Mouse (Mus musculus) E14TG2a.4 (cell line): Measurements from ENCODE around the gene Lax1.
"Not testable (repeated sequence)": the region's sequence is repeated elsewhere in the genome, so short reads cannot be mapped to it uniquely, and the experiment has no call there.

Source experiments
- H3K27me3 ChIP-seq: 2 replicates; pipeline ENCODE4 v1.6.1; 2014; ENCODE audit warnings: low read length, control low read depth; ENCODE audit not compliant: insufficient read depth
- H3K36me3 ChIP-seq: 2 replicates; pipeline ENCODE4 v1.6.1; 2014; ENCODE audit warnings: low read length, control low read depth; ENCODE audit not compliant: insufficient read depth
- H3K4me1 ChIP-seq: replicated peaks from 2 replicates; pipeline ENCODE4 v1.6.1; 2014; ENCODE audit warnings: low read depth, low read length, control low read depth
- H3K4me3 ChIP-seq: replicated peaks from 2 replicates; pipeline ENCODE4 v1.5.1; 2014; ENCODE audit warnings: mild to moderate bottlenecking, low read length
- H3K9me3 ChIP-seq: 2 replicates; pipeline ENCODE4 v1.6.1; 2014; ENCODE audit warnings: low read length, control low read depth
- CTCF ChIP-seq: conservative IDR thresholded peaks from 2 replicates; pipeline ENCODE4 v1.5.1; 2014; ENCODE audit warnings: low read length
- NANOG ChIP-seq: IDR thresholded peaks from 2 replicates; pipeline ENCODE4 v1.6.1; 2014; ENCODE audit warnings: borderline replicate concordance, low read length, mixed read lengths
- POU5F1 ChIP-seq: IDR thresholded peaks from 2 replicates; pipeline ENCODE4 v1.6.1; 2014; ENCODE audit warnings: low read length, borderline replicate concordance

Gene Lax1

DNA sequence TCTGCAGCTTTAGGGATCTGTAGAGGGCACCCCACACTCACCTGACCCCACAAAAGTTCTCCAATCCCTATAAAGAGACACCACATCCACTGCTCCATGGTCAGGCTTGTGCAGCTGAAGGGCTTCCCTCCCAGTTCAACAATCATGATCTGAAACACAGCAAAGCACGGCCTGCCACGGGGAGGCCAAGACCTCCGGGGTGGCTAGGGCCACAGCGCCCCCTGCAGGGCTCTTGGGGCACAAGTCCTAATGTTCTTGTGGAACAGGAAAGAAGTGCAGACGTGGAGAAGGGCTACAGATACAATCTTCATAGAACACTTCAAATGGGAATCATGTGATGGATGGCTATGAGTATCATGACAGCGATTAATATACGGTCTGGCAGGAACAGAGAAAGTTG is 26.6 kb upstream of the Lax1 start:
- Histone ChIP-seq H3K9me3 (no peaks in the 10 kb centered on the region), H3K36me3 (0 out of 2 replicates have a peak, but pooled peaks cover 7% of the 10 kb centered on the region), H3K4me1 (peaks cover 25% of the 10 kb centered on the region), H3K4me3 (no peak overlapping the region), H3K27me3 (no peaks in the 10 kb centered on the region)
- TF ChIP-seq NANOG (no peak), POU5F1 (no peak), CTCF (peak; percentile 85)

GRCm38 (mm10) chr1:133715191-133715590 is 25.3 kb upstream of the Lax1 start:
- Histone ChIP-seq H3K36me3 (0 out of 2 replicates have a peak, but pooled peaks cover 7% of the 10 kb centered on the region), H3K4me1 (peaks cover 36% of the 10 kb centered on the region), H3K4me3 (no peak overlapping the region), H3K27me3 (no peaks in the 10 kb centered on the region), H3K9me3 (no peaks in the 10 kb centered on the region)
- TF ChIP-seq POU5F1 (no peak), NANOG (no peak), CTCF (no peak)

GRCm38 (mm10) chr1:133713009-133713370 is 23.1 kb upstream of the Lax1 start:
- Histone ChIP-seq H3K9me3 (no peaks in the 10 kb centered on the region), H3K4me1 (peaks cover 49% of the 10 kb centered on the region), H3K36me3 (0 out of 2 replicates have a peak, but pooled peaks cover 7% of the 10 kb centered on the region), H3K4me3 (no peak overlapping the region), H3K27me3 (no peaks in the 10 kb centered on the region)
- TF ChIP-seq CTCF (no peak), NANOG (no peak), POU5F1 (no peak)

GRCm38 (mm10) chr1:133712288-133713008 is 22.5 kb upstream of the Lax1 start:
- H3K36me3 ChIP-seq, result 0 out of 2 replicates have a peak, but pooled peaks cover 7% of the 10 kb centered on the region
- H3K4me1 ChIP-seq, result peaks cover 53% of the 10 kb centered on the region
- no peaks in the 10 kb centered on the region for H3K9me3 ChIP-seq
- H3K4me3 ChIP-seq, result no peak overlapping the region
- no peaks in the 10 kb centered on the region for H3K27me3 ChIP-seq
- TF ChIP-seq CTCF (peak; percentile 23), POU5F1 (no peak)

GRCm38 (mm10) chr1:133711376-133711775 is 21.5 kb upstream of the Lax1 start:
- Histone ChIP-seq H3K27me3 (no peaks in the 10 kb centered on the region), H3K36me3 (0 out of 2 replicates have a peak, but pooled peaks cover 7% of the 10 kb centered on the region), H3K4me1 (peaks cover 53% of the 10 kb centered on the region), H3K9me3 (no peaks in the 10 kb centered on the region), H3K4me3 (no peak overlapping the region)
- TF ChIP-seq CTCF (no peak), NANOG (no peak), POU5F1 (no peak)

DNA sequence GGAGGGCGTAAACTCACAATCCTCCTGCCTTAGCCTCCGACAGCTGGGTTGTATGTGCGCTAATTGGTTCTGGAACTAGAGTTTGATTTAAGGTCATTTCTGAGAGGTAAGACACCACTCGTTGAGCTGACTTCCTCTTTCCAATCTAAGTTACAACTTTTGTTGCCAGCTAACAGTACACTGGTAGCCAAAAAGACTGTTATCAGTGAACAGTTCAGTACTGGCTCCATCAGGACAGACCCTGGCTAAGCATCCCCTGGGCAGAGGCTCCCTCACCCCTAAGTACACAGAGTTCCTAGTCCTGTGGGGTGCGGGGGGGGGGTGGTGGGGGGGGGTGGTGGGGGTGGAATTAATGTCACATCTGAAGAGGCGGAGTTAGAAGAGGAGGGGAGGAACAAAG is 21.0 kb upstream of the Lax1 start:
- Histone ChIP-seq H3K27me3 (no peaks in the 10 kb centered on the region), H3K4me3 (no peak overlapping the region; the same call in 1 of the 2 replicates), H3K36me3 (0 out of 2 replicates have a peak, but pooled peaks cover 7% of the 10 kb centered on the region), H3K4me1 (peaks cover 53% of the 10 kb centered on the region), H3K9me3 (no peaks in the 10 kb centered on the region)
- TF ChIP-seq CTCF, result no peak
- TF ChIP-seq POU5F1, result no peak
- no peak for TF ChIP-seq NANOG

DNA sequence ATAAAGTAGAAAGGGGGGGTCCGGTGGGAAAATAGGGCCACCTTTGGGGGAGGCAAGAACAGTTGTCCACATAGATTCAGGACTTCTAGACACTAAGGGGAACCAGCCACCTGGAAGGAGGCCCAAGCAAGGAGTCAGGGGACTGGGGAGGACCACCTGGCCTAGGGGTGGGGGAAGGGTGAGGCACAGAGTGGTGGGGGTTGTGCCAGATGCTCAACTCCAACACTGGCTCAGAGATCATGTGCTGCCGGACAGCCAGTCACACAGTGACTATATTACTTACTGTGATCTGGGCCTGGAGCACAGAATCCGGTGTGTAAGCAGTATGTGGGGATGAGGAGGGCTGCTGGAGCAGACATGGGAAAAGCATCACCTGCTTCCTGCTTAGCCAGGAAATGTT is 19.4 kb upstream of the Lax1 start:
- no peaks in the 10 kb centered on the region for H3K9me3 ChIP-seq
- peak overlapping the region; percentile 39 for H3K4me3 ChIP-seq
- no peak for TF ChIP-seq POU5F1
- TF ChIP-seq CTCF, result no peak
- no peak for TF ChIP-seq NANOG
- H3K36me3 ChIP-seq, result no peaks in the 10 kb centered on the region
- no peaks in the 10 kb centered on the region for H3K27me3 ChIP-seq
- H3K4me1 ChIP-seq, result peaks cover 59% of the 10 kb centered on the region

DNA sequence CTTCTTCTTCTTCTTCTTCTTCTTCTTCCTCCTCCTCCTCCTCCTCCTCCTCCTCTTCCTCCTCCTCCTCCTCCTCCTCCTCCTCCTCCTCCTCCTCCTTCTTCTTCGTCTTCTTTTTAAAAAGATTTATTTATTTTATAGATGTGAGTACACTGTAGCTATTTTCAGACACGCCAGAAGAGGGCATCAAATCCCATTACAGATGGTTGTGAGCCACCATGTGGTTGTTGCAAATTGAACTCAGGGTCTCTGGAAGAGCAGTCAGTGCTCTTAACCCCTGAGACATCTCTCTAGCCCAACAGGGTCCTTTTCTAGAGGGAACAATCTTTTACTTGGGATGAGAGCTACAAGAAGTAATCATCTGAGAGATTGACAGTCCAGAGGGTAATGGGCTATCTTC is 11.9 kb upstream of the Lax1 start:
- not testable (repeated sequence) for H3K4me3 ChIP-seq, H3K36me3 ChIP-seq, H3K27me3 ChIP-seq, H3K9me3 ChIP-seq
- TF ChIP-seq CTCF, result peak; percentile 21
- H3K4me1 ChIP-seq, result peaks cover 15% of the 10 kb centered on the region
